Mouse (Mus musculus) testis, adult 2 months (tissue): Measurements from ENCODE around the gene Cuta. TPM values are rescaled to one million over a fixed set of nuclear protein-coding genes. Genes with fewer than 3 reads are reported as not detected.

Experiments used
- H3K27ac ChIP-seq: fragments of 200-500 bp; 2 replicates; pipeline ENCODE4 v1.5.1; 2012; ENCODE audit warnings: low read depth, low read length; ENCODE audit not compliant: control insufficient read depth, insufficient read depth
- H3K27me3 ChIP-seq: fragments of 200-500 bp; 2 replicates; pipeline ENCODE4 v1.6.1; 2012; ENCODE audit warnings: mild to moderate bottlenecking, low read length, moderate library complexity; ENCODE audit not compliant: control insufficient read depth, insufficient read depth
- H3K36me3 ChIP-seq: fragments of 200-500 bp; 2 replicates; pipeline ENCODE4 v1.6.1; 2012; ENCODE audit warnings: mild to moderate bottlenecking, low read length; ENCODE audit not compliant: control insufficient read depth, insufficient read depth
- H3K4me1 ChIP-seq: fragments of 200-500 bp; 2 replicates; pipeline ENCODE4 v1.6.1; 2012; ENCODE audit warnings: low read length; ENCODE audit not compliant: control insufficient read depth, insufficient read depth
- H3K4me3 ChIP-seq: fragments of 200-500 bp; 2 replicates; pipeline ENCODE4 v1.5.1; 2012; ENCODE audit warnings: low read depth, mild to moderate bottlenecking, low read length, moderate library complexity, mixed read lengths; ENCODE audit not compliant: control insufficient read depth
- CTCF ChIP-seq: fragments of 200-500 bp; IDR thresholded peaks from 2 replicates; pipeline ENCODE4 v1.5.1; 2012; ENCODE audit warnings: low read depth, mild to moderate bottlenecking, inconsistent platforms, low read length, moderate library complexity; ENCODE audit not compliant: control insufficient read depth, insufficient read depth, insufficient replicate concordance
- POLR2A ChIP-seq: fragments of 200-500 bp; IDR thresholded peaks from 2 replicates; pipeline ENCODE4 v1.6.1; 2012; ENCODE audit warnings: low read depth, mild to moderate bottlenecking, inconsistent platforms, low read length, moderate library complexity; ENCODE audit not compliant: control insufficient read depth
- polyA plus RNA-seq: library from polyadenylated mRNA; depleted of rRNA; stranded (reverse); fragments of >200 nt; gene quantifications from 2 replicates; pipeline ENCODE4 v1.2.3, GENCODE M21; 2012

The Cuta gene
- polyA plus RNA-seq, 1 experiment: 24.0 TPM

- H3K36me3 ChIP-seq: peaks cover 3% of the 10 kb centered on the region
- peak overlapping the region; percentile 95 for H3K4me3 ChIP-seq
- peaks cover 16% of the 10 kb centered on the region for H3K4me1 ChIP-seq
- no peak overlapping the region for H3K27ac ChIP-seq
- H3K27me3 ChIP-seq: no peaks in the 10 kb centered on the region
- TF ChIP-seq CTCF (no peak), POLR2A (no peak)
Measured at GRCm38 (mm10) chr17:26974547-26974946, 35.2 kb upstream of the Cuta start.

GRCm38 (mm10) chr17:26972703-26973574 lies 33.6 kb upstream of the Cuta start, which contains the start of gene Zbtb9:
TSS of gene Zbtb9 (plus strand) at chr17:26973167.
- Histone ChIP-seq H3K36me3 (peaks cover 3% of the 10 kb centered on the region), H3K27me3 (no peaks in the 10 kb centered on the region), H3K27ac (peak within 1 kb of the TSS; percentile 84), H3K4me1 (peaks cover 16% of the 10 kb centered on the region), H3K4me3 (peak within 1 kb of the TSS; percentile 95)
- peak; percentile 94 for TF ChIP-seq POLR2A
- TF ChIP-seq CTCF: no peak

GRCm38 (mm10) chr17:26972107-26972506 lies 32.7 kb upstream of the Cuta start:
- H3K27ac ChIP-seq: no peak overlapping the region; the same call in 1 of the 2 replicates
- H3K4me1 ChIP-seq: peaks cover 16% of the 10 kb centered on the region
- TF ChIP-seq CTCF (no peak), POLR2A (no peak)
- no peaks in the 10 kb centered on the region for H3K27me3 ChIP-seq
- peaks cover 3% of the 10 kb centered on the region for H3K36me3 ChIP-seq
- peak overlapping the region; percentile 95 for H3K4me3 ChIP-seq

- H3K27me3 ChIP-seq: no peaks in the 10 kb centered on the region
- H3K4me1 ChIP-seq: peaks cover 16% of the 10 kb centered on the region
- peaks cover 3% of the 10 kb centered on the region for H3K36me3 ChIP-seq
- H3K4me3 ChIP-seq: peak overlapping the region; percentile 72
- TF ChIP-seq CTCF (no peak), POLR2A (no peak)
- H3K27ac ChIP-seq: peak overlapping the region; percentile 23; the same call in 1 of the 2 replicates
Measured at GRCm38 (mm10) chr17:26971247-26971905, 32.0 kb upstream of the Cuta start.

GRCm38 (mm10) chr17:26970221-26970620 lies 30.9 kb upstream of the Cuta start:
- Histone ChIP-seq H3K27me3 (no peaks in the 10 kb centered on the region), H3K4me1 (peaks cover 16% of the 10 kb centered on the region), H3K36me3 (peaks cover 1% of the 10 kb centered on the region; the same call in 1 of the 2 replicates), H3K4me3 (peak overlapping the region; percentile 57), H3K27ac (peak overlapping the region; percentile 46; the same call in 1 of the 2 replicates)
- TF ChIP-seq POLR2A: no peak
- TF ChIP-seq CTCF: no peak

- no peak overlapping the region for H3K27ac ChIP-seq
- no peaks in the 10 kb centered on the region for H3K27me3 ChIP-seq
- H3K4me3 ChIP-seq: no peak overlapping the region
- no peak for TF ChIP-seq POLR2A
- no peak for TF ChIP-seq CTCF
- H3K4me1 ChIP-seq: peaks cover 16% of the 10 kb centered on the region
- H3K36me3 ChIP-seq: peaks cover 1% of the 10 kb centered on the region; the same call in 1 of the 2 replicates
Measured at GRCm38 (mm10) chr17:26969257-26969656, 29.9 kb upstream of the Cuta start.

- H3K27ac ChIP-seq: no peak overlapping the region
- H3K36me3 ChIP-seq: no peaks in the 10 kb centered on the region; the same call in 1 of the 2 replicates
- H3K27me3 ChIP-seq: no peaks in the 10 kb centered on the region
- no peak overlapping the region for H3K4me3 ChIP-seq
- TF ChIP-seq POLR2A: no peak
- no peak for TF ChIP-seq CTCF
- H3K4me1 ChIP-seq: peaks cover 11% of the 10 kb centered on the region
Measured at GRCm38 (mm10) chr17:26968200-26968611, 28.8 kb upstream of the Cuta start.
